Mouse (Mus musculus) stomach, embryonic 14.5 days (tissue): ENCODE data around the gene Cpt1a. TPM values are rescaled to one million over a fixed set of nuclear protein-coding genes. Genes with fewer than 3 reads are reported as not detected.
A peak's percentile ranks its signal among the peaks of the same experiment; 100 is the strongest.

ENCODE experiments used
- ATAC-seq: fragments of 200-750 bp; cut with Nextera tagmentation; 2 replicates; pipeline ENCODE4 v1.8.0; 2017; ENCODE audit warnings: low read depth, moderate TSS enrichment; ENCODE audit not compliant: insufficient number of reproducible peaks, insufficient read depth, low FRiP score
- H3K27ac ChIP-seq: fragments of 300-500 bp; sonication (generic); 2 replicates; pipeline ENCODE4 v1.5.1; 2014; ENCODE audit warnings: mild to moderate bottlenecking, low read length, moderate library complexity, mixed read lengths
- H3K27me3 ChIP-seq: fragments of 300-500 bp; sonication (generic); 2 replicates; pipeline ENCODE4 v1.6.1; 2014; ENCODE audit warnings: low read length, control low read depth, mixed read lengths; ENCODE audit not compliant: control insufficient read depth, insufficient read depth
- H3K36me3 ChIP-seq: fragments of 300-500 bp; sonication (generic); 2 replicates; pipeline ENCODE4 v1.6.1; 2014; ENCODE audit warnings: mild to moderate bottlenecking, control low read depth, low read length, moderate library complexity, mixed read lengths; ENCODE audit not compliant: control insufficient read depth, insufficient read depth
- H3K4me1 ChIP-seq: fragments of 300-500 bp; sonication (generic); 2 replicates; pipeline ENCODE4 v1.6.1; 2014; ENCODE audit warnings: low read length, control low read depth, mixed read lengths; ENCODE audit not compliant: control insufficient read depth, insufficient read depth
- H3K4me2 ChIP-seq: fragments of 300-500 bp; sonication (generic); replicated peaks from 2 replicates; pipeline ENCODE4 v1.6.1; 2014; ENCODE audit warnings: low read depth, low read length, control low read depth
- H3K4me3 ChIP-seq: fragments of 300-500 bp; sonication (generic); 2 replicates; pipeline ENCODE4 v1.5.1; 2014; ENCODE audit warnings: low read depth, low read length, control low read depth
- H3K9ac ChIP-seq: fragments of 300-500 bp; sonication (generic); replicated peaks from 2 replicates; pipeline ENCODE4 v1.6.1; 2014; ENCODE audit warnings: low read depth, mild to moderate bottlenecking, control low read depth, low read length, moderate library complexity, mixed read lengths
- H3K9me3 ChIP-seq: fragments of 300-500 bp; sonication (generic); 2 replicates; pipeline ENCODE4 v1.6.1; 2016; ENCODE audit warnings: low read depth, low read length, control low read depth; ENCODE audit not compliant: control insufficient read depth
- WGBS: fragments of 180-500 bp; shearing (Covaris S2); extraction: QIAGEN DNeasy Blood & Tissue Kit; methylation state at CpG from one replicate; pipeline ENCODE4 v1.1.7; 2014; 5-methylcytosine and 5-hydroxymethylcytosine counted together
- polyA plus RNA-seq: library from polyadenylated mRNA; unstranded; fragments of >200 nt; fragmentation: Nextera tagmentation; extraction: Ambion mirVana; gene quantifications from 2 replicates; pipeline ENCODE4 v1.2.1, GENCODE M21; 2014

Cpt1a gene
- polyA plus RNA-seq, 1 experiment from 2014 or later = 21.4 TPM

DNA sequence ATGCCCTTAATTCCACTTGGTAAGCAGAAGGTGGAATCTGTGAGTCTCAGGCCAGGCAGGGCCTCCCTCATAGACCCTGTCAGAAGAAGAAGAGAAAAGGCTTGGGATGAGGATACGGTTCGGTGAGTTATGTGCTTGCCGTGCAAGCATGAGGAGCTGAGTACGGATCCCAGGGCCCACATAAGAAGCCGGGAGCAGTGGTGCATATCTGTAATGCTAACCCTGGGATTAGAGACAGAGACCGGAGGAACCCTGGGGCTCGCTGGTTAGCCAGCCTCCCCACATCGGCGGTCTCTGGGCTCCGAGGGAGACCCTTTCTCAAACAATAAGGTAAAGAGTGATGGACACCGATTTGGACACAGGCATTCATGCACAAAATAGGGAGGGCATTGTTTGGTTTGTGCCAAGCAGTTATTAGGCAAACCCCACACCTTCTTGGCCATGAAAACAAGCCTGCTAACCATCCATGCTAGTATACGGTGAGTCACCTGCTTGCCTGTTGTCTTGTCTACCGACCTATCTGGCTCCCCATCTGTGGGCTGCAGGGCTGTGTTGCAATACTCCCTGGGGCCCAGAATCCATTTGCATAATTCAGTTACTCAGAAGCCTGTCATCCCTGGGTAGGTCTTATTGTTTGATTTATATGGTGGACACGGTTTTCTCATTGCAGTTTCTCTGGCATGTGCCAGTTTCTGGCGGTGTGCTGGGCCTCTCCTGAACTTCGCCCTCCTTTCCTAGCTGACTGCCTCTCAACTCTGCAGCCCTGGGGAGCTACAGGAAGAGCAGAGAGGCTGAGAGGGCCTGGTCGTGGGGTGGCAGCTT, 11.8 kb downstream of the Cpt1a start:
- ATAC-seq = no peak
- 76% methylated on average over 17 of the region's 17 CpGs for WGBS

DNA sequence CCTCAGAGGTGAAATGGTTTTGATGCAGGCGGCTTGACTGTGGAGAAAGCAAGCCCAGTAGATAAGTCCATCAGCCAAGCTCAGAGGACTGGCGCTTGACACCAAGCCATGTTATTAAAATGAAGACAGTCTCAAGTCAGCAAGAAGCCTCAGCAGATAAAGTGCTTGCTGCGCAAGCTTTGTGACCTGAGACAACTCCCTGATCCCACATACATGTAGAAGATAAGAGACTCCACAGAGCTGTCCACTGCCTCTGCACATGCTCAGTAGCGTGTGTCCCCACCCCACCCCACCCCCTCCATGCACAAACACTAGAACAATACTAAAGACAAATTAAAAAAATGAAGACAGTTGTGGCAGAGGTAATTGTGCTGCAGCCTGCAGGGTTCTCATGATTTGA, 12.4 kb downstream of the Cpt1a start:
- no peaks in the 10 kb centered on the region for H3K4me1 ChIP-seq
- no peak overlapping the region for H3K4me2 ChIP-seq
- H3K36me3 ChIP-seq = no peaks in the 10 kb centered on the region
- 72% methylated on average over 4 of the region's 4 CpGs for WGBS
- no peaks in the 10 kb centered on the region for H3K27me3 ChIP-seq
- no peak overlapping the region for H3K9ac ChIP-seq
- no peaks in the 10 kb centered on the region for H3K9me3 ChIP-seq
- no peak overlapping the region for H3K27ac ChIP-seq
- H3K4me3 ChIP-seq = no peak overlapping the region
- ATAC-seq = no peak

More for the DNA sequence above, 11.8 kb downstream of the Cpt1a start:
- Histone ChIP-seq H3K4me3 (no peak overlapping the region), H3K4me2 (no peak overlapping the region), H3K36me3 (no peaks in the 10 kb centered on the region), H3K27ac (no peak overlapping the region), H3K27me3 (no peaks in the 10 kb centered on the region), H3K4me1 (no peaks in the 10 kb centered on the region), H3K9ac (no peak overlapping the region), H3K9me3 (no peaks in the 10 kb centered on the region)

DNA sequence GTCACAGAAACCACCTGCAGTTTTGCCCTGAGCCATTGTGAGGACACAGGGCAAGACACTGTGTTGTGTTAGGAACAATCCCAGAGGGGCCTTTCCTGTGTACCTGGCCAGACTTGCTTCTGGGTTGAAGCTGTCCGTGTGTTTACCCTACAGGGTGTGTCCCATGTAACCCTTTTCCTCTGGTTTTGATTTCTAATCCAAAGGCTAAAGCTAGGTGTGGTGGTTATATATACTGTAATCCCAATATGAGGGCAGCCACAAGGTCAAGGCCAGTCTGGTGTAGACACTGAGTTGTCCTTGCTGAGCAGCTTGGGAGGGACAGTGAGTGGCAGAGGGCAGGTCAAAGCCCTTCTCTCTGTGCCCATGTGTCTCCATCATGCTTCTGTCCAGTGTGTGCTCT, 13.8 kb downstream of the Cpt1a start:
- Histone ChIP-seq H3K4me2 (no peak overlapping the region), H3K4me1 (no peaks in the 10 kb centered on the region), H3K36me3 (no peaks in the 10 kb centered on the region), H3K27ac (no peak overlapping the region), H3K27me3 (no peaks in the 10 kb centered on the region), H3K4me3 (no peak overlapping the region), H3K9ac (no peak overlapping the region), H3K9me3 (no peaks in the 10 kb centered on the region)
- peak; percentile 29; the same call in 1 of the 2 replicates for ATAC-seq
- 70% methylated on average over 1 of the region's 1 CpGs for WGBS

DNA sequence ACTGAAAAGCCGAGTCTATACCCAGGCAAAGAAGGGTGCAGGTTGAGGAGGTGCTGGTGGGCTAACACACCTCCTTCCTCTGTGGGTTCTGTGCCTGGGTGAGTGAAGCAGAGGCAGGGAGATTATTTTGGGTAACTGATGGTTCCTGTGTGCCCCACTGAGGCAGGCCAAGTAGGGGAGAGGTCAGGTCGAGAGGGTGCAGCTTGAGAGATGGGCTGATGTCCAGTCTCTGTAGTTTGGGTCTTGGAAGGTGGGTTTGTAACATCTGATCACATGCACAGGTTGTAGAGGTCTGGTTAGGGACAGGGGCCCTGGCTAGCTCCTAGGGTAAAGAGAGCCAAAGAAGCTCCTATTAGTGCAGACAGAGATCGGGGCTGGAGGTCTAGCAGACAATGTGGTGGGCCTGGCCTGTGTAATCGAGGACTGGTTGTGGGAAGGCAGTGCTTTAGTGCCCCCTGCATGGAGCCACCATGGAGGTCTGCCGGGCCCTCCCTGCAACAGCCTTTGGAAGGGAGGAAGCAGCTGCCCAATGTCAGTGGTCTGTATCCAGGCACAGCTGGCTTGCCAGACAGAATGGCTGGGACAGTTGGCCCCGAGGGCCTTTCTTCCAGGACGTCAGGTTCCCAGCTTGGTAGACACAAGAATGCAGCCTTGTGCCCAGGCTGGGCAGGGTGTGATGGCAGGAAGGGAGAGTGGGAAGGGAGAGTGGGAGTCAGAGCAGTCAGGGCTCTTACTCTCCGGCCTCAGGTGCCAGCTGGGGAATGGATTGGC, 14.5 kb downstream of the Cpt1a start:
- H3K4me3 ChIP-seq = no peak overlapping the region
- no peak for ATAC-seq
- no peak overlapping the region for H3K4me2 ChIP-seq
- H3K27me3 ChIP-seq = no peaks in the 10 kb centered on the region
- H3K27ac ChIP-seq = no peak overlapping the region
- no peak overlapping the region for H3K9ac ChIP-seq
- 75% methylated on average over 8 of the region's 8 CpGs for WGBS
- no peaks in the 10 kb centered on the region for H3K36me3 ChIP-seq
- H3K4me1 ChIP-seq = no peaks in the 10 kb centered on the region
- no peaks in the 10 kb centered on the region for H3K9me3 ChIP-seq

DNA sequence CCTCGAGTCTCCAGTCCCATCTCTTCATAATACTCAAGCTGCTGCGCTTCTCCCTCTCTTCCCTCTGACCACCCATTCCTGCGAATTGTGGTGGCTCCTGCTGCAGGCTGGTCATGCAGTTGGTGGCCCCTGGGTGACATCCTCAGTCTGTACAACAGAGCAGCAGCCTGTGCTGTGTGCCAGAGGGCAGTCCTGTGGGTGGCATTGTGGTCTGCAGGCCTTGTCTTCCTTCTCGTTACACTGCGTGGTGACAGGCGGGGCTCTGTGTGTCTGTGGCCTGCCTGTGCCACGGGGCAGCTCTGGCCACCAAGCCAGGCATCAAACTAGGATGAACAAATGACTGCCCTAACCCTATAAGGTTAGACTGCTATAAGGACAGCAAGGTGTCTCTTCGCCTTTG, 17.1 kb downstream of the Cpt1a start:
- Histone ChIP-seq H3K36me3 (no peaks in the 10 kb centered on the region), H3K4me2 (no peak overlapping the region), H3K27ac (no peak overlapping the region), H3K4me1 (no peaks in the 10 kb centered on the region), H3K9ac (no peak overlapping the region), H3K27me3 (no peaks in the 10 kb centered on the region), H3K4me3 (no peak overlapping the region), H3K9me3 (no peaks in the 10 kb centered on the region)
- 84% methylated on average over 8 of the region's 8 CpGs for WGBS
- ATAC-seq = no peak

DNA sequence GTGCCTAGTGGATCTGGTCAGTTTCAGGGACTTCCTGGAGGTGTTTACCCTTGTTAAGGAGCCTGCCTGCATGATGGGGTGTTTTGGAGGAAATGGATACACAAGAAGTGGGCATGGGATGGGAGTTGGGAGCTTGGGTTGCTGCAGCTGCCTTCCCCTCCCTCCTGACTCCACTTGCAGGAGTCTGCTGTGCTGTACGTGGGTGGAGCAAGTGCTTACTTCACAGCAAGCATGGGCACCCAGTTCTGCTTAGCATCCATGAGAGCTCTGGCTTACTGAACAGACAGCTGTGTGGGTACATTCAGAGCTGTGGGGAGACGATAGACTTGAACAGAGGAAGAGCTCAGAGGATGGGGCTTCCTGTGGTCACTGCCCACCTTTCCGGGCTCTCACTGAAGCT, 18.9 kb downstream of the Cpt1a start:
- Histone ChIP-seq H3K9ac (no peak overlapping the region), H3K27ac (no peak overlapping the region), H3K36me3 (no peaks in the 10 kb centered on the region), H3K9me3 (no peaks in the 10 kb centered on the region), H3K27me3 (no peaks in the 10 kb centered on the region), H3K4me1 (no peaks in the 10 kb centered on the region), H3K4me3 (no peak overlapping the region), H3K4me2 (no peak overlapping the region)
- no peak for ATAC-seq
- WGBS = 71% methylated on average over 3 of the region's 3 CpGs

DNA sequence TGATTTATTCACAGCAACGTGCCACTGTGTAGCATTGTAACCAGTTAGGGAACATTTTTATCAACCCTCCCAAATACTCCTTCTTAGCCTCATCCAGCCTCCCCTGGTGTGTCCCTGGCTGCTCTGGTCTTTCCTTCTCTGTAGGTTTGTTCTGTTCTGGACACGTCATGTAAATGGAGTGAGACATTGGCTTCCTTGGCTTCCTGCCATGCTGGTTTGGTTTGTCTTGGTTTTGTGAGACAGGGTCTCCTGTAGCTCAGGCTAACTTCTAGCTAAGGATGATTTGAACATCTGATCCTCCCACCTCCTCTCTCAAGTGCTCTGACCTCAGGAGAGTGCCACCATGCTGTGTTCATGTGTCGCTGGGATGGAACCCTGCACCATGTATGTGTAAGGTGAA, 21.8 kb downstream of the Cpt1a start:
- no peaks in the 10 kb centered on the region for H3K4me1 ChIP-seq
- H3K4me3 ChIP-seq = no peak overlapping the region
- ATAC-seq = no peak
- H3K27ac ChIP-seq = no peak overlapping the region
- WGBS = 66% methylated on average over 3 of the region's 3 CpGs
- H3K4me2 ChIP-seq = no peak overlapping the region
- H3K9ac ChIP-seq = no peak overlapping the region
- no peaks in the 10 kb centered on the region for H3K9me3 ChIP-seq
- H3K36me3 ChIP-seq = no peaks in the 10 kb centered on the region
- H3K27me3 ChIP-seq = no peaks in the 10 kb centered on the region

DNA sequence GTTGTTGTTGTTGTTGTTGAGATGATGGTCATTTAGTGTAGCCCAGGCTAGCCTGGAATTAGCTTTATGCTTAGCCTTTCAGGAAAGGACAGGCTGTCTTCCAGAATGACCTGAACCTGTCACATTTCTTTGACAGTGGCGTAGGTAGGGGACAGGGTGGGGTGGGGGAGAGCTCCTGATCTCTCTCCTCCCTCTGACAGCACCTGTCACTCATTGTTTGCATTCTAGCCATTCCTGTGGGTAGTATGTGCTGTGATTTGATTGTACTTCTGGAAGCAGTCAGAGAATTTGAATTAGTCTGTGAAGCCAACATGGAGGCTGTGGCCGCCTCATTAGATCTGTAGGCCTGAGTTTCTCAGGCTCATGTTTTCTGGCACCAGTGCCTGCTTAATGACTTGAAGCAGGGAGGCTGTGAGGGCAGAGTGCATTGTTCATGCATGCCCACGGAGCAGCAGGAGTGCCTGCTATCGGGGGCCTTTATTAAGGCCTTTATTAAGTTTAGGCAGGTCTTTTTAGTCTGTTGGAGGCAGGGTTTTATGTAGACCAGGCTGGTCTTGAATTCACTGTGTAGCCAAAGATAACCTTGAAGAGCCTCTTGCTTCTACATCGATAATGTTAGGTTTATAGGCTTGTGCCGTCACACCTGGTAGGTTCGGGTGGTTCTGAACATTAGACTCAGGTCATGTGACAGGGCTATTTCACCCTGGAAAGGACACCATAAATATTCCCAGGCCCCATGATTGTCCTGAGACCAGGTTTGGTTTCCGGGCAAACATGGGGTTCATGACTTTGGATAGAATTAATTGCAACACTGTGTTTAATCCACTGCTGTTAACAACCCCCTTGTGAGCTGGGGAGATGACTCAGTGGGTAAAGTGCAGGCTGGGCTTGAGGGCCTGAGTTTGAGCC, 22.8 kb downstream of the Cpt1a start:
- Histone ChIP-seq H3K9ac (no peak overlapping the region), H3K27me3 (no peaks in the 10 kb centered on the region), H3K4me3 (no peak overlapping the region), H3K4me1 (no peaks in the 10 kb centered on the region), H3K9me3 (no peaks in the 10 kb centered on the region), H3K27ac (no peak overlapping the region), H3K36me3 (no peaks in the 10 kb centered on the region), H3K4me2 (no peak overlapping the region)
- WGBS = 84% methylated on average over 8 of the region's 8 CpGs
- no peak for ATAC-seq
